Mouse (Mus musculus) spleen, adult 2 months (tissue): ENCODE results near the gene Klc4.

Experiments
- CTCF ChIP-seq: fragments of 200-500 bp; IDR thresholded peaks from 2 replicates; pipeline ENCODE4 v1.5.1; 2011; ENCODE audit warnings: mild to moderate bottlenecking, inconsistent platforms; ENCODE audit not compliant: insufficient read depth, insufficient read length, insufficient replicate concordance; ENCODE audit errors: extremely low read depth
- POLR2A ChIP-seq: fragments of 200-500 bp; IDR thresholded peaks from 2 replicates; pipeline ENCODE4 v1.6.1; 2011; ENCODE audit warnings: low read depth, low read length, inconsistent platforms

- TF ChIP-seq CTCF (no peak), POLR2A (no peak)
These were observed 37.0 kb upstream of the Klc4 start for GRCm38 (mm10) chr17:46682654-46683389.
